ENCODE assay signal across 39 mouse cellular contexts in genomic region chr19:38143540-38144271, GRCm38 (mm10). TPM values are rescaled to one million over a fixed set of nuclear protein-coding genes. Genes with fewer than 3 reads are reported as not detected.
DNase-seq lines count a peak whose midpoint lies in the region; TF ChIP-seq lines count a peak whose summit lies in the region.
"Had no signal": no experiment of that assay in that cellular context is flagged by ENCODE, and none has a peak within 500 bp of the region (broad histone marks: within the 10 kb centered on the region; RNA-seq: fewer than 3 reads in every experiment).

No protein-coding gene starts in this region.

- no peak overlapping the region for H3K27ac ChIP-seq in MEL (ENCODE audit: control insufficient read depth, low read depth, low read length)
- H3K27ac ChIP-seq: forebrain, embryonic 12.5 days; hindbrain, embryonic 10.5 days; hindbrain, embryonic 15.5 days; left cerebral cortex, adult 2 months; limb, embryonic 12.5 days; midbrain, embryonic 13.5 days; stomach, embryonic 15.5 days had no signal

- no peak overlapping the region for H3K9ac ChIP-seq in MEL (ENCODE audit: control insufficient read depth, low read depth, low read length, poor library complexity, severe bottlenecking)
- H3K9ac ChIP-seq: forebrain, embryonic 12.5 days; forebrain, postnatal 0 days; hindbrain, embryonic 15.5 days; limb, embryonic 12.5 days; midbrain, embryonic 13.5 days; stomach, embryonic 15.5 days had no signal

- TF ChIP-seq EP300 in MEL (IDR thresholded peaks at IDR 0.05; ENCODE audit: low read depth in 1 of 2, low read length in 2 of 2), result no peak

- no peak for TF ChIP-seq RAD21 in MEL (IDR thresholded peaks at IDR 0.05; ENCODE audit: low read depth, low read length)

- no peak overlapping the region for H3K4me3 ChIP-seq in MEL (ENCODE audit: control insufficient read depth in 1 of 2, insufficient read depth in 1 of 2, low read depth in 2 of 2, low read length in 2 of 2)
- H3K4me3 ChIP-seq: erythroblast, embryonic 14.5 days; forebrain, embryonic 12.5 days; hindbrain, embryonic 10.5 days; hindbrain, embryonic 15.5 days; left cerebral cortex, adult 2 months; limb, embryonic 12.5 days; megakaryocyte, embryonic 14.5 days; midbrain, embryonic 13.5 days; stomach, embryonic 15.5 days had no signal

- H3K79me2 ChIP-seq in MEL (ENCODE audit: control insufficient read depth, insufficient read depth, low read length, poor library complexity), result no peaks in the 10 kb centered on the region

- peak; percentile 3 for DNase-seq in lung, postnatal 25 days (ENCODE audit: low spot score)
- no peak for DNase-seq in lung, postnatal 10 days
- DNase-seq in 416B (ENCODE audit: low read depth) (peak; percentile 25), MEL (ENCODE audit: low read depth, low spot score) (peak; percentile 10)
- DNase-seq in naive thymus-derived CD4-positive, alpha-beta T cell, adult 2 months (ENCODE audit: low read depth), result peak; percentile 1
- no peak for DNase-seq in cerebellum, adult 11 months
- no peak for DNase-seq in urinary bladder, postnatal 25 days (ENCODE audit: low spot score)
- DNase-seq: adrenal gland, postnatal 25 days; cerebellum, adult 18-20 months; cerebellum, postnatal 10 days; forebrain, postnatal 0 days; heart, postnatal 14 days; kidney, adult 11 months; kidney, postnatal 14 days; retina, postnatal 1 day; right cerebral cortex, postnatal 14 days; thymus, postnatal 25 days had no signal

- no peak for TF ChIP-seq POLR2A in MEL (IDR thresholded peaks at IDR 0.05; ENCODE audit: control insufficient read depth in 1 of 2, insufficient read depth in 1 of 2, low read depth in 1 of 2, low read length in 2 of 2, poor library complexity in 1 of 2)

- H3K4me1 ChIP-seq in MEL (ENCODE audit: control insufficient read depth in 1 of 2, insufficient read depth in 2 of 2, low read length in 2 of 2), result no peaks in the 10 kb centered on the region
- H3K4me1 ChIP-seq: forebrain, embryonic 12.5 days; hindbrain, embryonic 10.5 days; hindbrain, embryonic 15.5 days; limb, embryonic 12.5 days; midbrain, embryonic 13.5 days; stomach, embryonic 15.5 days had no signal

- no peaks in the 10 kb centered on the region for H3K36me3 ChIP-seq in MEL (ENCODE audit: control insufficient read depth in 1 of 2, insufficient read depth in 2 of 2, low read length in 2 of 2)
- H3K36me3 ChIP-seq: forebrain, embryonic 12.5 days; hindbrain, embryonic 10.5 days; hindbrain, embryonic 15.5 days; limb, embryonic 12.5 days; midbrain, embryonic 13.5 days; stomach, embryonic 15.5 days had no signal

- H3K27me3 ChIP-seq in MEL (ENCODE audit: control insufficient read depth in 1 of 2, insufficient read depth in 2 of 2, low read length in 2 of 2), result peaks cover 2 to 3% of the 10 kb centered on the region in 2 experiments
- H3K27me3 ChIP-seq: forebrain, embryonic 12.5 days; hindbrain, embryonic 15.5 days; limb, embryonic 12.5 days; megakaryocyte, embryonic 14.5 days; midbrain, embryonic 13.5 days; stomach, embryonic 15.5 days had no signal

- no peak for TF ChIP-seq CTCF in MEL (IDR thresholded peaks at IDR 0.05 in 2 of 3, conservative IDR thresholded peaks at IDR 0.05 in 1 of 3; ENCODE audit: control insufficient read depth in 1 of 3, insufficient read depth in 1 of 3, low read depth in 2 of 3, low read length in 3 of 3, poor library complexity in 1 of 3, severe bottlenecking in 1 of 3)

- H3K9me3 ChIP-seq in MEL (replicated peaks; ENCODE audit: insufficient read depth, low read length), result no peaks in the 10 kb centered on the region
- H3K9me3 ChIP-seq: forebrain, embryonic 12.5 days; hindbrain, embryonic 10.5 days; hindbrain, embryonic 15.5 days; limb, embryonic 12.5 days; midbrain, embryonic 13.5 days; stomach, embryonic 15.5 days had no signal

TF ChIP-seq in MEL, 35 proteins besides CTCF, POLR2A, EP300 and RAD21:
- TF ChIP-seq TAL1 (IDR thresholded peaks at IDR 0.05; ENCODE audit: low read length) (no peak), BHLHE40 (IDR thresholded peaks at IDR 0.05; ENCODE audit: borderline replicate concordance, low read depth, low read length) (no peak), SMC3 (IDR thresholded peaks at IDR 0.05; ENCODE audit: low read depth, low read length) (no peak), SIN3A (IDR thresholded peaks at IDR 0.05; ENCODE audit: low read length) (no peak), JUND (IDR thresholded peaks at IDR 0.05; ENCODE audit: low read depth, low read length) (no peak), MEF2A (IDR thresholded peaks at IDR 0.05; ENCODE audit: extremely low read depth, insufficient replicate concordance, low read depth, low read length, poor library complexity, severe bottlenecking) (no peak), USF1 (IDR thresholded peaks at IDR 0.05; ENCODE audit: low read depth, low read length) (no peak), MAX (IDR thresholded peaks at IDR 0.05; ENCODE audit: low read length) (no peak), GABPA (IDR thresholded peaks at IDR 0.05; ENCODE audit: low read depth, low read length) (no peak), TCF12 (IDR thresholded peaks at IDR 0.05; ENCODE audit: low read depth, low read length) (no peak), ZKSCAN1 (IDR thresholded peaks at IDR 0.05; ENCODE audit: low read depth, low read length) (no peak), ZMIZ1 (IDR thresholded peaks at IDR 0.05; ENCODE audit: low read depth, low read length) (no peak), UBTF (IDR thresholded peaks at IDR 0.05; ENCODE audit: borderline replicate concordance, insufficient read depth, low read depth, low read length) (no peak), USF2 (IDR thresholded peaks at IDR 0.05; ENCODE audit: borderline replicate concordance in 1 of 2, insufficient read depth in 1 of 2, low read depth in 1 of 2, low read length in 2 of 2) (no peak), MYC (IDR thresholded peaks at IDR 0.05; ENCODE audit: low read depth, low read length) (no peak)

RNA-seq across cellular contexts. Expression of gene Pde6c, which starts 11.1 kb away (rescaled TPM):
- not detected in 2 replicates for total RNA-seq in MEL (2012; rRNA removed)
- not detected for polyA plus RNA-seq in MEL (2012; ENCODE audit: insufficient read depth in 1 of 2, insufficient read length in 2 of 2, low read depth in 1 of 2, low replicate concordance in 2 of 2, missing spikeins in 1 of 2)
- total RNA-seq: adrenal gland, postnatal 25 days; ES-E14; forebrain, postnatal 0 days; gastrocnemius, adult 8-10 months; heart, postnatal 14 days had no signal
- polyA plus RNA-seq: embryonic facial prominence, embryonic 14.5 days; erythroblast, embryonic 14.5 days; forebrain, embryonic 12.5 days; gonadal fat pad, adult 2 months; heart, embryonic 14.5 days; hindbrain, embryonic 10.5 days; inflammation-experienced regulatory T-cells, adult 6 months; kidney, embryonic 14.5 days; limb, embryonic 12.5 days; lung, postnatal 0 days; neural tube, embryonic 14.5 days; Patski had no signal

RNA-seq across cellular contexts. Expression of gene Rbp4, which starts 18.6 kb away (rescaled TPM):
- total RNA-seq in MEL (2012; rRNA removed), result not detected in 2 replicates
- not detected for polyA plus RNA-seq in MEL (2012; ENCODE audit: insufficient read depth in 1 of 2, insufficient read length in 2 of 2, low read depth in 1 of 2, low replicate concordance in 2 of 2, missing spikeins in 1 of 2)
- polyA plus RNA-seq: inflammation-experienced regulatory T-cells, adult 6 months had no signal

RNA-seq across cellular contexts. Expression of gene Ffar4, which starts 46.8 kb away (rescaled TPM):
- total RNA-seq in MEL (2012; rRNA removed), result not detected in 2 replicates
- polyA plus RNA-seq in MEL (2012; ENCODE audit: insufficient read depth in 1 of 2, insufficient read length in 2 of 2, low read depth in 1 of 2, low replicate concordance in 2 of 2, missing spikeins in 1 of 2), result not detected
- total RNA-seq: layer of hippocampus, postnatal 10 days; left cerebral cortex, postnatal 25 days had no signal
- polyA plus RNA-seq: cortical plate, adult 2 months; erythroblast, embryonic 14.5 days; forebrain, embryonic 12.5 days; heart, embryonic 14.5 days; midbrain, embryonic 13.5 days; Patski had no signal

Comparison
In these comparisons a context has a peak if more than half of its experiments do, and no peak if none do; other contexts are left out.
1. DNase-seq: peak in lung, postnatal 25 days (single experiment), 416B (single experiment), MEL (single experiment) and naive thymus-derived CD4-positive, alpha-beta T cell, adult 2 months (single experiment); none in lung, postnatal 10 days (single experiment), cerebellum, adult 11 months (single experiment) and urinary bladder, postnatal 25 days (single experiment).